Mouse (Mus musculus) hindbrain, embryonic 11.5 days (tissue): ENCODE data around the gene Maml3. TPM values are rescaled to one million over a fixed set of nuclear protein-coding genes. Genes with fewer than 3 reads are reported as not detected.

Experiments used
- ATAC-seq: fragments of 200-750 bp; cut with Nextera tagmentation; 2 replicates; pipeline ENCODE4 v1.8.0; 2017; ENCODE audit warnings: mild to moderate bottlenecking, moderate TSS enrichment, moderate library complexity; ENCODE audit not compliant: low FRiP score
- DNase-seq: peaks from one replicate; pipeline ENCODE4 v3.0.0-alpha.2; 2015; ENCODE audit warnings: low spot score
- H3K27ac ChIP-seq: fragments of 300-500 bp; sonication (generic); 2 replicates; pipeline ENCODE4 v1.5.1; 2014; ENCODE audit warnings: mild to moderate bottlenecking, low read depth, low read length
- H3K27me3 ChIP-seq: fragments of 300-500 bp; sonication (generic); 2 replicates; pipeline ENCODE4 v1.6.1; 2014; ENCODE audit warnings: mild to moderate bottlenecking, low read length, moderate library complexity, mixed read lengths; ENCODE audit not compliant: control insufficient read depth, insufficient read depth
- H3K36me3 ChIP-seq: fragments of 300-500 bp; sonication (generic); 2 replicates; pipeline ENCODE4 v1.6.1; 2014; ENCODE audit warnings: mild to moderate bottlenecking, low read length, moderate library complexity, mixed read lengths; ENCODE audit not compliant: control insufficient read depth, insufficient read depth
- H3K4me1 ChIP-seq: fragments of 300-500 bp; sonication (generic); replicated peaks from 2 replicates; pipeline ENCODE4 v1.6.1; 2014; ENCODE audit warnings: low read length, mixed read lengths; ENCODE audit not compliant: control insufficient read depth, insufficient read depth
- H3K4me2 ChIP-seq: fragments of 300-500 bp; sonication (generic); replicated peaks from 2 replicates; pipeline ENCODE4 v1.6.1; 2014; ENCODE audit warnings: mild to moderate bottlenecking, low read depth, low read length
- H3K4me3 ChIP-seq: fragments of 300-500 bp; sonication (generic); 2 replicates; pipeline ENCODE4 v1.5.1; 2014; ENCODE audit warnings: low read depth, low read length
- H3K9ac ChIP-seq: fragments of 300-500 bp; sonication (generic); 2 replicates; pipeline ENCODE4 v1.6.1; 2014; ENCODE audit warnings: low read depth, low read length
- H3K9me3 ChIP-seq: fragments of 300-500 bp; sonication (generic); 2 replicates; pipeline ENCODE4 v1.6.1; 2016; ENCODE audit warnings: low read length; ENCODE audit not compliant: control insufficient read depth
- WGBS: fragments of 180-500 bp; shearing (Covaris S2); extraction: QIAGEN DNeasy Blood & Tissue Kit; methylation state at CpG from one replicate; pipeline ENCODE4 v1.1.7; 2014; 5-methylcytosine and 5-hydroxymethylcytosine counted together
- polyA plus RNA-seq: library from polyadenylated mRNA; unstranded; fragments of >200 nt; fragmentation: Nextera tagmentation; extraction: Ambion mirVana; gene quantifications from 2 replicates; pipeline ENCODE4 v1.2.1, GENCODE M21; 2014

Maml3 gene
- polyA plus RNA-seq, 1 experiment from 2014 or later: 7.5 TPM

DNA sequence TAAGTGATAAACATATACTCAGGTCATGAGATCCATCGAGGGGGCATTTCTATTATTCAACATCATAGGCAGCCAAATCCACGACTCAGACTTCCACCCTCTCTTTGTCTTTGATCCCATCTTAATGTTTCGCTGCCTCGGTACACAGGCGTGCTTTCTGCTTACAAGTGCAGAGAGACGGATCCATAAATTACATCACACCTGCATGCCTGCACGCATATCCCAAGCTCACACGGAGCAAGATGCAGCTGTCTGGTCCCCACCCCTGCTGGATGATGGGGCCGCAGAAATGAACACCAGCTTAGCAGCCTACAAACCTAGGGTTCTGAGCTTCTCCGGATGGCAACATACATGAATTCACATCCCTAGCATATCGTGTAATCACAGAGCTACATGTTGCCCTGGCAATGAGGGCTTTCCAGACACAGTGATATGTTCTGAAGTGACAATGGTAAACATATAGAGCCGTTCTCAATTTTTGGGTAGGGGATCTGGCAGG lies 200.5 kb downstream of the Maml3 start:
- no peak overlapping the region for H3K9ac ChIP-seq
- 0 out of 2 replicates have a peak, but pooled peaks cover 2% of the 10 kb centered on the region for H3K4me1 ChIP-seq
- no peak overlapping the region for H3K4me3 ChIP-seq
- no peaks in the 10 kb centered on the region for H3K9me3 ChIP-seq
- H3K36me3 ChIP-seq: no peaks in the 10 kb centered on the region
- no peaks in the 10 kb centered on the region for H3K27me3 ChIP-seq
- 85% methylated on average over 12 of the region's 12 CpGs for WGBS
- H3K4me2 ChIP-seq: no peak overlapping the region
- H3K27ac ChIP-seq: no peak overlapping the region
- DNase-seq (no peak), ATAC-seq (no peak)

DNA sequence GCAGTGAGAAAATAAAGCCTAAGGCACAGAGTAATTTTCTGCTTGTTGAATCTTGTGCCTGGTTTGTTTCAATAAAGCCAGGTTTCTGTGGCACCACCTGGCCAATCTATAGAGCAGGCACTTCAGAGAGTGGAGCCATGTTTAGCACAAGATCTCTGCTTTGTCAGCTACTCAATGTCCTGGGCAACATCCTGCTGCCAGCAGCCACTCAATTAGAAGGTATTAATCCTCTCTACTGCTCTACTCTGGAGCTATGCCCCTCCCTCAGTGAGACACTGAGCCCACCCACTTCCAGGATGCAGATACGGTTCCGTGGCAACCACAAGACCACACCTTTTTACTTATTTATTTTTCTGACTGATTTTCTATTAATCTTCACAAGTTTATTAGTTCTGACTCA lies 203.7 kb downstream of the Maml3 start:
- Histone ChIP-seq H3K27ac (no peak overlapping the region), H3K9me3 (no peaks in the 10 kb centered on the region), H3K4me1 (no peaks in the 10 kb centered on the region), H3K36me3 (no peaks in the 10 kb centered on the region), H3K9ac (no peak overlapping the region), H3K27me3 (no peaks in the 10 kb centered on the region), H3K4me2 (no peak overlapping the region), H3K4me3 (no peak overlapping the region)
- DNase-seq (no peak), ATAC-seq (no peak)
- 70% methylated on average over 2 of the region's 2 CpGs for WGBS

- no peak overlapping the region for H3K27ac ChIP-seq
- H3K27me3 ChIP-seq: no peaks in the 10 kb centered on the region
- 65% methylated on average over 8 of the region's 8 CpGs for WGBS
- DNase-seq (no peak), ATAC-seq (no peak)
- H3K9ac ChIP-seq: no peak overlapping the region
- H3K4me2 ChIP-seq: no peak overlapping the region
- no peaks in the 10 kb centered on the region for H3K36me3 ChIP-seq
- no peak overlapping the region for H3K4me3 ChIP-seq
- H3K9me3 ChIP-seq: no peaks in the 10 kb centered on the region
- H3K4me1 ChIP-seq: no peaks in the 10 kb centered on the region
These were observed 210.4 kb downstream of the Maml3 start for GRCm38 (mm10) chr3:51894514-51894913.

DNA sequence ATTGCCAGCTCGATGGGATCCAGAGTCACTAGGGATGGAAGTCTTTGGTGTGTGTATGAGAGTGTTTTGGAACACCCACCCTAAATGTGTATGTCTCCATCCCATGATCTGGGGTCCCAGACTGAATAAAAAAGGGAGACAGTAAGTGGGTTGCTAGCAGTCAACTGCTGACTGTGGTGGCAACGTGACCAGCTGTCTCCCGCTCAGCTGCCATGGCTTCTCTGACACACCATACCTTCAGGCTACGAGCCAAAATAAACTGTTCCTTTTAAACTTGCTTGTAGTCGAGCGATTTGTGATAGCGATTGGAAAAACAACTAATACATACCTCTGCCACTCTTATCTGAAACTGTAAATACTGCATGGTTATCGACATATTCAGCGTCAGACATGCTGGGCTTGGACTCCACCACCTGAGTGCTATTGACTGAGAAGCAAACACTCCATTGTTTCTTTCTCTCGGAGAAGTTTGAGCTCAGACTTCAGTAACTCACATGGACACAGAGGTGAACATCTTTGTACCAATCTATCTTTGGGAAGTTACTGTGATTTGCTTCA lies 213.2 kb downstream of the Maml3 start:
- Histone ChIP-seq H3K9me3 (no peaks in the 10 kb centered on the region), H3K9ac (no peak overlapping the region), H3K27me3 (no peaks in the 10 kb centered on the region), H3K4me2 (no peak overlapping the region), H3K4me1 (0 out of 2 replicates have a peak, but pooled peaks cover 7% of the 10 kb centered on the region), H3K36me3 (no peaks in the 10 kb centered on the region), H3K4me3 (no peak overlapping the region), H3K27ac (no peak overlapping the region)
- DNase-seq (no peak), ATAC-seq (no peak)
- 93% methylated on average over 10 of the region's 10 CpGs for WGBS

GRCm38 (mm10) chr3:51890181-51890580 lies 214.7 kb downstream of the Maml3 start:
- Histone ChIP-seq H3K27me3 (no peaks in the 10 kb centered on the region), H3K9me3 (no peaks in the 10 kb centered on the region), H3K9ac (peak overlapping the region; percentile 16; the same call in 1 of the 2 replicates), H3K27ac (peak overlapping the region; percentile 56; the same call in 1 of the 2 replicates), H3K4me3 (no peak overlapping the region), H3K4me2 (no peak overlapping the region), H3K36me3 (no peaks in the 10 kb centered on the region), H3K4me1 (0 out of 2 replicates have a peak, but pooled peaks cover 7% of the 10 kb centered on the region)
- ATAC-seq (no peak), DNase-seq (no peak)
- 66% methylated on average over 4 of the region's 4 CpGs for WGBS

DNA sequence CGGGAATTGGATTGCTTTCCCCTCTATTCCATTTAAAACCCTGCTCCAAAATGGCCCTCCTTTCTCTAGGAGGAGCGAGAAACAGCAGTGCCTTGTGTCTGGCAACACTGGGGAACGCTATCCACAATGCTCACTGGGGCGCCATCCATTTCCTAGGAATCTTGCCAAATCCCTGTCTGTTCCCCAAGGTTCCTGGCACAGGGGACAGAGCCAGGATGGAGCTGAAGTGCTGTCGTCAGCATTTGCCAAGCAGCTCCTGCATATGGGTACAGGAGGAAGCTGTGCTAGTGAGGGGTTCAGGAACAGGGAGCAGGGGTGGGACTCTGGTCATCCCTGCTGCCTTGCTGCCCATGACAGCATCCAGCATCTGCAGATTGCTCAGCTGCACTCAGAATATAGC lies 215.1 kb downstream of the Maml3 start:
- Histone ChIP-seq H3K4me3 (no peak overlapping the region), H3K36me3 (no peaks in the 10 kb centered on the region), H3K4me1 (0 out of 2 replicates have a peak, but pooled peaks cover 7% of the 10 kb centered on the region), H3K27ac (peak overlapping the region; percentile 56; the same call in 1 of the 2 replicates), H3K9ac (peak overlapping the region; percentile 16; the same call in 1 of the 2 replicates), H3K9me3 (no peaks in the 10 kb centered on the region), H3K27me3 (no peaks in the 10 kb centered on the region), H3K4me2 (no peak overlapping the region)
- ATAC-seq: no peak
- DNase-seq: no peak
- WGBS: 76% methylated on average over 5 of the region's 5 CpGs

- Histone ChIP-seq H3K9ac (peak overlapping the region; percentile 49), H3K27me3 (no peaks in the 10 kb centered on the region), H3K4me2 (peak overlapping the region; percentile 34), H3K4me1 (0 out of 2 replicates have a peak, but pooled peaks cover 8% of the 10 kb centered on the region), H3K27ac (peak overlapping the region; percentile 72), H3K36me3 (no peaks in the 10 kb centered on the region), H3K9me3 (no peaks in the 10 kb centered on the region), H3K4me3 (no peak overlapping the region)
- DNase-seq: peak; percentile 48
- peak; percentile 85 for ATAC-seq
- WGBS: 12% methylated on average over 20 of the region's 20 CpGs
These were observed 216.0 kb downstream of the Maml3 start for GRCm38 (mm10) chr3:51888662-51889433.

- Histone ChIP-seq H3K4me3 (no peak overlapping the region), H3K4me2 (peak overlapping the region; percentile 34), H3K9ac (peak overlapping the region; percentile 49), H3K27ac (peak overlapping the region; percentile 72), H3K36me3 (no peaks in the 10 kb centered on the region), H3K9me3 (no peaks in the 10 kb centered on the region), H3K4me1 (0 out of 2 replicates have a peak, but pooled peaks cover 10% of the 10 kb centered on the region), H3K27me3 (no peaks in the 10 kb centered on the region)
- DNase-seq (peak; percentile 47), ATAC-seq (peak; percentile 58)
- 0% methylated on average over 7 of the region's 8 CpGs for WGBS
These were observed 216.6 kb downstream of the Maml3 start for GRCm38 (mm10) chr3:51888295-51888661.
